Mouse (Mus musculus): ENCODE results near the gene Acsf3. TPM values are rescaled to one million over a fixed set of nuclear protein-coding genes. Genes with fewer than 3 reads are reported as not detected.

Gene Acsf3
- polyA plus RNA-seq, 1 experiment from 2014 or later, result 13.7 TPM

GRCm38 (mm10) chr8:122847829-122848561 is 72.7 kb downstream of the Acsf3 start, which contains the start of gene Cdh15:
Gene Cdh15, plus strand, starts transcription at chr8:122847966.
- no peak within 1 kb of the TSS for H3K4me3 ChIP-seq (ENCODE audit: low read depth, low read length)
- no peaks in the 10 kb centered on the region for H3K27me3 ChIP-seq (replicated peaks; ENCODE audit: control insufficient read depth, insufficient read depth, low read length)
- DNase-seq (ENCODE audit: low spot score) (peak; percentile 62), ATAC-seq (peak; percentile 88)
- 12% methylated on average over 18 of the region's 18 CpGs for WGBS
- 0 out of 2 replicates have a peak, but pooled peaks cover 3% of the 10 kb centered on the region for H3K4me1 ChIP-seq (ENCODE audit: control insufficient read depth, insufficient read depth, low read length)
- H3K36me3 ChIP-seq (ENCODE audit: control insufficient read depth, insufficient read depth, low read length), result no peaks in the 10 kb centered on the region
- H3K9me3 ChIP-seq (replicated peaks; ENCODE audit: control insufficient read depth, low read length), result no peaks in the 10 kb centered on the region
- no peak within 1 kb of the TSS for H3K9ac ChIP-seq (ENCODE audit: low read length)
- no peak within 1 kb of the TSS; the same call in 1 of the 2 replicates for H3K4me2 ChIP-seq (ENCODE audit: low read length)
- no peak within 1 kb of the TSS for H3K27ac ChIP-seq (ENCODE audit: low read depth, low read length)

- WGBS, result 60% methylated on average over 11 of the region's 11 CpGs
- Histone ChIP-seq H3K27me3 (replicated peaks; ENCODE audit: control insufficient read depth, insufficient read depth, low read length) (no peaks in the 10 kb centered on the region), H3K27ac (ENCODE audit: low read depth, low read length) (no peak overlapping the region)
Measured at GRCm38 (mm10) chr8:122849152-122849910, 74.0 kb downstream of the Acsf3 start.

GRCm38 (mm10) chr8:122850641-122851240 is 75.5 kb downstream of the Acsf3 start:
- Histone ChIP-seq H3K4me2 (ENCODE audit: low read length) (no peak overlapping the region), H3K4me3 (ENCODE audit: low read depth, low read length) (no peak overlapping the region), H3K27me3 (replicated peaks; ENCODE audit: control insufficient read depth, insufficient read depth, low read length) (no peaks in the 10 kb centered on the region), H3K9ac (ENCODE audit: low read length) (no peak overlapping the region), H3K27ac (ENCODE audit: low read depth, low read length) (no peak overlapping the region), H3K9me3 (replicated peaks; ENCODE audit: control insufficient read depth, low read length) (no peaks in the 10 kb centered on the region), H3K36me3 (ENCODE audit: control insufficient read depth, insufficient read depth, low read length) (no peaks in the 10 kb centered on the region), H3K4me1 (ENCODE audit: control insufficient read depth, insufficient read depth, low read length) (peaks cover 9% of the 10 kb centered on the region)
- 77% methylated on average over 3 of the region's 3 CpGs for WGBS
- DNase-seq (ENCODE audit: low spot score), result no peak
- no peak for ATAC-seq

More at GRCm38 (mm10) chr8:122849152-122849910, 74.0 kb downstream of the Acsf3 start:
- Histone ChIP-seq H3K4me3 (ENCODE audit: low read depth, low read length) (no peak overlapping the region), H3K36me3 (ENCODE audit: control insufficient read depth, insufficient read depth, low read length) (no peaks in the 10 kb centered on the region), H3K9me3 (replicated peaks; ENCODE audit: control insufficient read depth, low read length) (no peaks in the 10 kb centered on the region), H3K9ac (ENCODE audit: low read length) (no peak overlapping the region), H3K4me2 (ENCODE audit: low read length) (no peak overlapping the region), H3K4me1 (ENCODE audit: control insufficient read depth, insufficient read depth, low read length) (peaks cover 9% of the 10 kb centered on the region)
- ATAC-seq (no peak), DNase-seq (ENCODE audit: low spot score) (no peak)

- Histone ChIP-seq H3K4me2 (ENCODE audit: low read length) (no peak overlapping the region), H3K27ac (ENCODE audit: low read depth, low read length) (no peak overlapping the region), H3K4me3 (ENCODE audit: low read depth, low read length) (no peak overlapping the region), H3K9ac (ENCODE audit: low read length) (no peak overlapping the region), H3K36me3 (ENCODE audit: control insufficient read depth, insufficient read depth, low read length) (no peaks in the 10 kb centered on the region), H3K9me3 (replicated peaks; ENCODE audit: control insufficient read depth, low read length) (no peaks in the 10 kb centered on the region), H3K4me1 (ENCODE audit: control insufficient read depth, insufficient read depth, low read length) (peaks cover 9% of the 10 kb centered on the region), H3K27me3 (replicated peaks; ENCODE audit: control insufficient read depth, insufficient read depth, low read length) (no peaks in the 10 kb centered on the region)
- no peak for DNase-seq (ENCODE audit: low spot score)
- no peak for ATAC-seq
- 77% methylated on average over 12 of the region's 12 CpGs for WGBS
Measured at GRCm38 (mm10) chr8:122851692-122852545, 76.6 kb downstream of the Acsf3 start.

GRCm38 (mm10) chr8:122852546-122852905 is 77.2 kb downstream of the Acsf3 start:
- 38% methylated on average over 1 of the region's 1 CpGs for WGBS
- Histone ChIP-seq H3K4me1 (ENCODE audit: control insufficient read depth, insufficient read depth, low read length) (peaks cover 9% of the 10 kb centered on the region), H3K4me2 (ENCODE audit: low read length) (no peak overlapping the region)

GRCm38 (mm10) chr8:122853340-122853771 is 78.1 kb downstream of the Acsf3 start:
- no peak overlapping the region for H3K9ac ChIP-seq (ENCODE audit: low read length)
- H3K4me2 ChIP-seq (ENCODE audit: low read length), result no peak overlapping the region
- 11% methylated on average over 11 of the region's 11 CpGs for WGBS
- DNase-seq (ENCODE audit: low spot score), result peak; percentile 27
- H3K9me3 ChIP-seq (replicated peaks; ENCODE audit: control insufficient read depth, low read length), result no peaks in the 10 kb centered on the region
- H3K27me3 ChIP-seq (replicated peaks; ENCODE audit: control insufficient read depth, insufficient read depth, low read length), result no peaks in the 10 kb centered on the region
- no peaks in the 10 kb centered on the region for H3K36me3 ChIP-seq (ENCODE audit: control insufficient read depth, insufficient read depth, low read length)
- peaks cover 6% of the 10 kb centered on the region for H3K4me1 ChIP-seq (ENCODE audit: control insufficient read depth, insufficient read depth, low read length)
- H3K27ac ChIP-seq (ENCODE audit: low read depth, low read length), result no peak overlapping the region
- ATAC-seq, result peak; percentile 66
- no peak overlapping the region for H3K4me3 ChIP-seq (ENCODE audit: low read depth, low read length)

More at GRCm38 (mm10) chr8:122852546-122852905, 77.2 kb downstream of the Acsf3 start:
- Histone ChIP-seq H3K9me3 (replicated peaks; ENCODE audit: control insufficient read depth, low read length) (no peaks in the 10 kb centered on the region), H3K9ac (ENCODE audit: low read length) (no peak overlapping the region), H3K4me3 (ENCODE audit: low read depth, low read length) (no peak overlapping the region), H3K27ac (ENCODE audit: low read depth, low read length) (no peak overlapping the region), H3K36me3 (ENCODE audit: control insufficient read depth, insufficient read depth, low read length) (no peaks in the 10 kb centered on the region), H3K27me3 (replicated peaks; ENCODE audit: control insufficient read depth, insufficient read depth, low read length) (no peaks in the 10 kb centered on the region)
- DNase-seq (ENCODE audit: low spot score) (no peak), ATAC-seq (no peak)

- ATAC-seq (no peak), DNase-seq (ENCODE audit: low spot score) (no peak)
- Histone ChIP-seq H3K27ac (ENCODE audit: low read depth, low read length) (no peak overlapping the region), H3K4me1 (ENCODE audit: control insufficient read depth, insufficient read depth, low read length) (peaks cover 6% of the 10 kb centered on the region), H3K9ac (ENCODE audit: low read length) (no peak overlapping the region), H3K36me3 (ENCODE audit: control insufficient read depth, insufficient read depth, low read length) (no peaks in the 10 kb centered on the region), H3K9me3 (replicated peaks; ENCODE audit: control insufficient read depth, low read length) (no peaks in the 10 kb centered on the region), H3K4me3 (ENCODE audit: low read depth, low read length) (no peak overlapping the region), H3K27me3 (replicated peaks; ENCODE audit: control insufficient read depth, insufficient read depth, low read length) (no peaks in the 10 kb centered on the region), H3K4me2 (ENCODE audit: low read length) (no peak overlapping the region)
- WGBS, result 85% methylated on average over 7 of the region's 7 CpGs
Measured at GRCm38 (mm10) chr8:122854388-122854787, 79.1 kb downstream of the Acsf3 start.

- Histone ChIP-seq H3K27ac (ENCODE audit: low read depth, low read length) (no peak overlapping the region), H3K36me3 (ENCODE audit: control insufficient read depth, insufficient read depth, low read length) (no peaks in the 10 kb centered on the region), H3K4me2 (ENCODE audit: low read length) (no peak overlapping the region), H3K4me1 (ENCODE audit: control insufficient read depth, insufficient read depth, low read length) (peaks cover 6% of the 10 kb centered on the region), H3K27me3 (replicated peaks; ENCODE audit: control insufficient read depth, insufficient read depth, low read length) (no peaks in the 10 kb centered on the region), H3K9ac (ENCODE audit: low read length) (no peak overlapping the region), H3K4me3 (ENCODE audit: low read depth, low read length) (no peak overlapping the region), H3K9me3 (replicated peaks; ENCODE audit: control insufficient read depth, low read length) (no peaks in the 10 kb centered on the region)
- DNase-seq (ENCODE audit: low spot score), result no peak
- WGBS, result 85% methylated on average over 4 of the region's 4 CpGs
- ATAC-seq, result no peak
Measured at GRCm38 (mm10) chr8:122855123-122855522, 79.8 kb downstream of the Acsf3 start.
